Mouse (Mus musculus): ENCODE data around the gene Esrrg. TPM values are rescaled to one million over a fixed set of nuclear protein-coding genes. Genes with fewer than 3 reads are reported as not detected.

Gene Esrrg
- total RNA-seq (2021), result 9.0 and 19.4 TPM in 2 replicates
- long read RNA-seq, partial matches to known transcripts, result 0 of 5 reads
- long read RNA-seq, other reads (novel, unspliced or antisense), result 5 of 5 reads

- DNase-seq, result peak; percentile 36
These were observed at the start of gene Esrrg for GRCm38 (mm10) chr1:187608261-187608921. Gene Esrrg, plus strand, starts transcription at chr1:187608791.

GRCm38 (mm10) chr1:187583982-187584381, 24.6 kb upstream of the Esrrg start:
- no peak for DNase-seq

GRCm38 (mm10) chr1:187586541-187587075, 22.0 kb upstream of the Esrrg start:
- no peak for DNase-seq

- DNase-seq, result no peak
These were observed 5.6 kb upstream of the Esrrg start for GRCm38 (mm10) chr1:187602942-187603341.

DNA sequence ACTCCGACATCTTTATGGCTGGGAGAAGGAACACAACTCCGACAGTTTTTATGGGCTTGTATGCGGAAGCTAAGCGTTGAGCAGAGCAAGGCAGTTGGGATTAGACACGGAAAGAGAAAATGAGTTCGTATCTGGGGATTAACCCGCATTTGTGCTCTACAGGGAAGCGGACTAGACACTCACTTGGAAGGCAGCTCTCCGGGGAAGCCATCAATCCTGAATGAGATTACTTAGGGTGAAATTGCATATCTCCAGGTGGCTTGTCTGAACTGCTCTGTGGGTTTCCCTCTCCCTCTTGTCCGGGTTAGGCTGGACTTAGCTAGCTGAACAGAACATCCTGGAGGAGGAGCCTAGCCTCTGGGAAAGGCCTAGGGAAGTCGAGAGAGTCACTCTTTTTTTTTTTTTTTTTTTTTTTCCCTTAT, 4.5 kb upstream of the Esrrg start:
- no peak for DNase-seq

DNA sequence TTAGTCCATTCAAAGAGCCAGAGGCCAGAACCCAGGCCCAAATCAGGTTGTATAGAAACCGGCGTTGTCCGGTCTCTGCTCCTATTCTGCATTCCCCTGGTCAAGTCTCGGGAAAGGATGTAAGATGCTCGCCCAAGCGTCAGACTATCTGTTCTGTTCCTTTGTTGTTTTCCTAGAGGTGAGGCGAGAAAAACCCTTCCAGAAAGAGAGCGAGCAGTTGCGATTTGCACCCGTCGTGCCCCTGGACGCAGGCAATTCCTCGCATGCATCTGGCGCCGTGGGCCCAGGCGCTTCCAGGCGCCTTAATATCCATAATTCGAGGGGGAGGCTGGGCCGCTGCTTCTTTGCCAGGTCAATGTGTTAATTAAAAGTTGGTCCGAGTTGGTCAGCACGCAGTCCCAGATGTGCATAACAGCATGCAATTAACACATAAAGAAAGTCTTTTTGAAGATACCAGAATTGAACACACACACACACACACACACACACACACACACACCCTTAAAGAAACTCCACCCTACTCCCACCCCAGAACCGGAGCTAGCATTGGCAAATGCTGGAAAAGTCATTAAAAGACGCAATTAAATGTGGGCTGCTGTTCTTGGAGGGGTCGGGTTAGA, 3.8 kb upstream of the Esrrg start:
- no peak for DNase-seq

GRCm38 (mm10) chr1:187605391-187606270, 3.0 kb upstream of the Esrrg start:
- no peak for DNase-seq

GRCm38 (mm10) chr1:187606271-187607040, 2.1 kb upstream of the Esrrg start:
- no peak for DNase-seq

DNA sequence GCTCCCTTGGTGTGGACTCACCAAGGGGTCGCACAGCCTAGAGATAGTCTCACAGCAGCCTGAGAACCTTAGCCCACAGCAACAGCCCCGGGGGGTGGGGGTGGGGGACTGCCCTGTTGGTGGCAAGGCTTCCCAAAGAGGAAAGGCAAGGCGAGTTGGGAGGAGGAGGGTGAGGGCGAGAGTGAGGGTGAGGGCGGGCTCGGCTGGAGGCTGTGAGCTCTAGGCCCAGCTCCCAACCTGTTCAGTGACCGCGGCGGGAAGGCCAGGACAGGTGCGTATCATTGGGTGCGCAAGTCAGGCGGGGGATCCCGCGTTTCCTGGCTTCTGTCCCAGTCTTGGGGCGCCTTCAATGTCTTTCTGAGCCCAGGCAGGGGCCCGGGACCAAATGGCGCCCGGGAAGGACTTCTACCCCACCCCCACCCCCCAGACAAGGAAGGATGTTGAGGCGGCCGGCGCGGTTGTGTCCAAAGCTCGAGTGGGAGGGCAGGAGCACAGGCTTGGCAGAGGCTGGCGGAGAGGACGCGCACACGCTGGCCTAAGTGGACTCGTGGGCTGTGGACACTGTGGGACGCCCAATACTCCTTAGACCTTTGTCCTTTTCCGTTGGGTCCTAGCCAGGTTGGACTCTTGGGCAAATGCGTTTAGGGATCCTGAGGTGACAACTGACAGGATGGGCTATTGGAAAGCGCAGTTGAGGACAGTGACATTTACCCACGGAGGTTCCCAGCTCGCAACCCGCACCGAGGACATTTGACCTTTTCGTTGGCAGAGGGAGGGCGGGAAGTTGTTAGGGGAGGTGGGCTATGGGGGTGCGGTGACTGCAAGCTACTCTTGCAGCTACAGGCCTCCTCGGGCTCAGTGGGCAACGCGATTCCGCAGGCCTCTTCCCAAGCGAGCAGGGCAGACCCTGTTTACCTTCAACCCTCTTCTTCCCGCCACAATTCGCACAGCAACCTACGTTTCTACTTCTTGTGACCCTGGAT, 1.2 kb upstream of the Esrrg start:
- DNase-seq, result peak; percentile 2

- peak; percentile 65 for DNase-seq
These were observed 646 bp downstream of the Esrrg start for GRCm38 (mm10) chr1:187609021-187609852.

GRCm38 (mm10) chr1:187609853-187610230, 1.3 kb downstream of the Esrrg start:
- DNase-seq, result peak; percentile 45

GRCm38 (mm10) chr1:187610336-187610948, 1.9 kb downstream of the Esrrg start:
- DNase-seq, result peak; percentile 34

DNA sequence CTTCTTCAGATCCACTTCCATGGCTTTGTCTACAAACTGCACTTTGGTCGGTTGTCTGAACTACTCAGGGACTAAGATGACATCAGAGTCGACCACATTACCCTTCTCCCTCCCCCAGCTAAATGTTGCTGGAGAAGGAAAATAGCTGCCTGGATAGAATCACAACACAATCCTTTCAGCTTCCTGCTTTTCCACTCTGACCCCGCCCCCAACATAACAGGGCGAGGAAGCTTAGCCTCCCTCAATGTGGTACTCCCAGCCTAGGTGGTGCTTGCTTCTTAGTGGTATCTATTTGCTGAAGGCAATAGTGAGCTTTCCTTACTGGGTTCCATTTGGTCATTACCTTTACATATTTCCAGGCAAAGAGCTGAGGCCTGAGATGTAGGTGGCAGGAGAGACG, 3.3 kb downstream of the Esrrg start:
- no peak for DNase-seq

- DNase-seq, result no peak
These were observed 4.7 kb downstream of the Esrrg start for GRCm38 (mm10) chr1:187613277-187613676.

DNA sequence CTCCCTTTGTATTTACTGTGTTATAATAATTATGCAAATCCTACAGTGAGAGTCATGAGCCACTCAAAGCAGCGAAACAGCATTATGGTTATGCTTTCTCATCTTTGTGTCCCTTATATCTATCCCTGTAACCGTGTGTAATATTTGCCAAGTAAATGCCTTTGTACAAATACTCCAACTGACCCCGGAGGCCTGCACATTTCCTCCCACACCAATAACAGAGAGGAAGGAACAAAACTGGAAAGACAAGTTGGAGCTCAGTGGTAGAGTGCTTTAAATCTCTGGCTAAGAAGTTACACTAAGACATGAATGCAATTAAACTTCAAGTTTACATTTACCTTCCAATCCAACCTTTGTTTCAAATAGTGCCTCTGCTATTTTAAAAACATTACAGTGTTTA, 15.4 kb downstream of the Esrrg start:
- no peak for DNase-seq

- DNase-seq, result no peak
These were observed 21.8 kb downstream of the Esrrg start for GRCm38 (mm10) chr1:187630361-187630760.

GRCm38 (mm10) chr1:187631486-187631885, 22.9 kb downstream of the Esrrg start:
- DNase-seq, result no peak

DNA sequence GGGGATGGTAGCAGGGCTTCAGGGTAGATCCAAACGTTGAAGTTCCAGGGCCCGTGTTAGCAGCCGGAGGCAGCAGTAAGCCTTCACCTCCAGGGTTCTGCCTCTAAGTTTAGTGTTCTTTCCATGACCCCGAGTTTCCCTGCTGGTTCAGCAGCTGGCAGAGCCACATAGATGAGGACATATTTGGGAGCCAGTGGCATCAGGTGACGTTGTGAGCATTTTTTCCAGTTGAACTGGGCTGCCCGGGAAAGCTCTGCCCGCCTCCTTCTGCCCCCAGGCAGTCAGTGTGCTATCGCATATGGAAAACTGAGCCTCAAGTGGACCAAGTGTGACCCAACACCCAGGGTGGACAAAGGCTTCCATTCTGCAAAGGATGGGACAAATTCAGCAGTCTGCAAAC, 36.7 kb downstream of the Esrrg start:
- no peak for DNase-seq

GRCm38 (mm10) chr1:187648551-187648950, 40.0 kb downstream of the Esrrg start:
- DNase-seq, result no peak
